ENCODE assay signal across 8 mouse cellular contexts in the genomic region with DNA sequence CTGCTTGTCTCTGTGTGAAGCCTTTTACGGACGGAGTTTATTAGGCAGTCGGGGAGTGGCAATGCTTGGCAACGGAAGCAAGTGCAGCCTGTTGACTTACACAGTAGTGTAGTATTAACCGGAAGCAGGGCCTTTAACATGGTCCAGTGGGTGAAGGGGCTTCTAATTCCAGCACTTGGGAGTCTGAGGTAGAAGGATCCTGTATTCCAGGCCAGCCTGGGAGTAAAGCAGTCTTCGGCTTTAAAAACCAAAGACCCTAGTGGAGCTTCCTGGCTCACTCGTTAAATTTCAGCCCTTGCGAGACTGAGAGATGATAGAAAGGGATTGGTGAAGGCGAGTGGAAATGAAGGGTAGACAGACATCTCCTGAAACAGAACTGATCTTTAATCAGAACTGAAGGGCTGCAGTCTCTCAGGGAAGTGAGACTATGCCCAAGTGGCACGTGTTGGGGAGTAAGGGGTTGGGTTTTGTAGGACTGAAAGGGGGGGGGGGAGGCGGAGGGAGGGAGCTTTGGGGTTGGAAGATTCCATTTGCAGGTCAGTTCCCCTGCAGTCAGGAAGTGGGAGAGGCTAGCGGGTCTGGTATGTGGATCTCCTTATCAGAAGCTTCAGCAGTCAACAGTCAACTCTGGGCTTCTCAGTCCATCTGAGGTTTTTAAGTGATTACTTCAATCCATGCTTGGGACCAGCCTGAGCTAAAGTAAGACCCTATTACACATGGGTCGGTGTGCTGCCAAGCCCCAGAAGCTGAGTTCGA. TPM values are rescaled to one million over a fixed set of nuclear protein-coding genes. Genes with fewer than 3 reads are reported as not detected.
DNase-seq lines count a peak whose midpoint lies in the region; ATAC-seq and TF ChIP-seq lines count a peak whose summit lies in the region.

No protein-coding gene starts in this region.

- no peak for TF ChIP-seq POLR2A in limb, embryonic 14.5 days (IDR thresholded peaks at IDR 0.05; ENCODE audit: borderline replicate concordance, extremely low read depth, insufficient read depth, insufficient read length)

- peak overlapping the region; percentile 77 for H3K4me2 ChIP-seq in forebrain, postnatal 0 days (ENCODE audit: low read depth)
- H3K4me2 ChIP-seq in intestine, embryonic 15.5 days (replicated peaks): peak overlapping the region; percentile 65
- peak overlapping the region; percentile 54 for H3K4me2 ChIP-seq in limb, embryonic 14.5 days (replicated peaks; ENCODE audit: low read depth, low read length, severe bottlenecking)
- peak overlapping the region; percentile 65 for H3K4me2 ChIP-seq in midbrain, embryonic 13.5 days (replicated peaks)
- H3K4me2 ChIP-seq in stomach, postnatal 0 days (replicated peaks; ENCODE audit: low read depth): peak overlapping the region; percentile 64

- no peak for TF ChIP-seq CTCF in forebrain, postnatal 0 days (IDR thresholded peaks at IDR 0.05; ENCODE audit: low read depth)
- no peak for TF ChIP-seq CTCF in stomach, postnatal 0 days (IDR thresholded peaks at IDR 0.05; ENCODE audit: low read depth)

- no peaks in the 10 kb centered on the region for H3K9me3 ChIP-seq in forebrain, postnatal 0 days (ENCODE audit: low read length)
- H3K9me3 ChIP-seq in intestine, embryonic 15.5 days: no peaks in the 10 kb centered on the region
- H3K9me3 ChIP-seq in limb, embryonic 14.5 days (ENCODE audit: control insufficient read depth, low read length): no peaks in the 10 kb centered on the region
- H3K9me3 ChIP-seq in midbrain, embryonic 13.5 days: no peaks in the 10 kb centered on the region
- no peaks in the 10 kb centered on the region for H3K9me3 ChIP-seq in stomach, postnatal 0 days (ENCODE audit: control insufficient read depth, low read length)

- peaks cover 6% of the 10 kb centered on the region; the same call in 1 of the 2 replicates for H3K4me1 ChIP-seq in forebrain, postnatal 0 days (ENCODE audit: insufficient read depth)
- H3K4me1 ChIP-seq in intestine, embryonic 15.5 days (replicated peaks): 0 out of 2 replicates have a peak, but pooled peaks cover 5% of the 10 kb centered on the region
- H3K4me1 ChIP-seq in limb, embryonic 14.5 days (ENCODE audit: control insufficient read depth, insufficient read depth, low read length): peaks cover 5% of the 10 kb centered on the region; the same call in 1 of the 2 replicates
- peaks cover 19% of the 10 kb centered on the region for H3K4me1 ChIP-seq in midbrain, embryonic 13.5 days (replicated peaks)
- no peaks in the 10 kb centered on the region for H3K4me1 ChIP-seq in stomach, postnatal 0 days (replicated peaks; ENCODE audit: control insufficient read depth, insufficient read depth)

- 25% methylated on average over 14 of the region's 14 CpGs for WGBS in forebrain, postnatal 0 days
- WGBS in intestine, embryonic 15.5 days: 20% methylated on average over 13 of the region's 14 CpGs
- 26% methylated on average over 13 of the region's 14 CpGs for WGBS in limb, embryonic 14.5 days
- 37% methylated on average over 14 of the region's 14 CpGs for WGBS in midbrain, embryonic 13.5 days
- WGBS in stomach, postnatal 0 days: 27% methylated on average over 13 of the region's 14 CpGs

- ATAC-seq in forebrain, postnatal 0 days: peak; percentile 47
- peak; percentile 57 for ATAC-seq in intestine, embryonic 15.5 days
- peak; percentile 7; the same call in 1 of the 2 replicates for ATAC-seq in limb, embryonic 14.5 days (ENCODE audit: low FRiP score, low read depth)
- no peak; the same call in 1 of the 2 replicates for ATAC-seq in midbrain, embryonic 13.5 days
- peak; percentile 45 for ATAC-seq in stomach, postnatal 0 days (ENCODE audit: low FRiP score, low TSS enrichment)

- DNase-seq in layer of hippocampus, adult 11-12 months (ENCODE audit: low spot score): peak; percentile 34
- no peak for DNase-seq in layer of hippocampus, postnatal 25 days (ENCODE audit: extremely low spot score in 1 of 2, low spot score in 1 of 2)
- peak; percentile 32 for DNase-seq in cerebellum, adult 8-10 months
- peak; percentile 56 for DNase-seq in forebrain, postnatal 0 days
- peak; percentile 36 for DNase-seq in limb, embryonic 14.5 days (ENCODE audit: low spot score)
- DNase-seq in stomach, postnatal 0 days (ENCODE audit: low spot score): peak; percentile 77

- H3K9ac ChIP-seq in forebrain, postnatal 0 days: peak overlapping the region; percentile 98
- peak overlapping the region; percentile 44; the same call in 1 of the 2 replicates for H3K9ac ChIP-seq in intestine, embryonic 15.5 days
- H3K9ac ChIP-seq in limb, embryonic 14.5 days (ENCODE audit: low read depth, low read length, severe bottlenecking): peak overlapping the region; percentile 95; the same call in 1 of the 2 replicates
- H3K9ac ChIP-seq in midbrain, embryonic 13.5 days (replicated peaks): peak overlapping the region; percentile 98; the same call in 1 of the 2 replicates
- H3K9ac ChIP-seq in stomach, postnatal 0 days (ENCODE audit: low read length): 0 out of 2 replicates have a peak overlapping the region, but pooled peaks have one; percentile 24

- peak overlapping the region; percentile 96 for H3K27ac ChIP-seq in forebrain, postnatal 0 days (ENCODE audit: low read depth, low read length)
- H3K27ac ChIP-seq in intestine, embryonic 15.5 days: peak overlapping the region; percentile 98
- peak overlapping the region; percentile 94 for H3K27ac ChIP-seq in limb, embryonic 14.5 days (replicated peaks; ENCODE audit: low read depth, low read length)
- H3K27ac ChIP-seq in midbrain, embryonic 13.5 days: peak overlapping the region; percentile 96
- peak overlapping the region; percentile 75 for H3K27ac ChIP-seq in stomach, postnatal 0 days (replicated peaks)

- peak overlapping the region; percentile 93 for H3K4me3 ChIP-seq in forebrain, postnatal 0 days (ENCODE audit: low read depth, low read length)
- peak overlapping the region; percentile 90 for H3K4me3 ChIP-seq in intestine, embryonic 15.5 days (replicated peaks)
- H3K4me3 ChIP-seq in limb, embryonic 14.5 days (replicated peaks; ENCODE audit: low read length): peak overlapping the region; percentile 84
- peak overlapping the region; percentile 91 for H3K4me3 ChIP-seq in midbrain, embryonic 13.5 days (replicated peaks)
- peak overlapping the region; percentile 90 for H3K4me3 ChIP-seq in stomach, postnatal 0 days (ENCODE audit: low read depth, low read length)

- TF ChIP-seq EP300 in stomach, postnatal 0 days (optimal IDR thresholded peaks at IDR 0.05): no peak

- H3K27me3 ChIP-seq in forebrain, postnatal 0 days (ENCODE audit: insufficient read depth, low read length): no peaks in the 10 kb centered on the region
- no peaks in the 10 kb centered on the region for H3K27me3 ChIP-seq in intestine, embryonic 15.5 days (replicated peaks)
- no peaks in the 10 kb centered on the region for H3K27me3 ChIP-seq in limb, embryonic 14.5 days (ENCODE audit: control insufficient read depth, insufficient read depth, low read length)
- no peaks in the 10 kb centered on the region for H3K27me3 ChIP-seq in midbrain, embryonic 13.5 days
- no peaks in the 10 kb centered on the region for H3K27me3 ChIP-seq in stomach, postnatal 0 days (ENCODE audit: control insufficient read depth, insufficient read depth, low read length)

- H3K36me3 ChIP-seq in forebrain, postnatal 0 days (ENCODE audit: insufficient read depth): no peaks in the 10 kb centered on the region
- no peaks in the 10 kb centered on the region for H3K36me3 ChIP-seq in intestine, embryonic 15.5 days
- no peaks in the 10 kb centered on the region for H3K36me3 ChIP-seq in limb, embryonic 14.5 days (ENCODE audit: control insufficient read depth, insufficient read depth, low read length)
- H3K36me3 ChIP-seq in midbrain, embryonic 13.5 days: no peaks in the 10 kb centered on the region
- no peaks in the 10 kb centered on the region for H3K36me3 ChIP-seq in stomach, postnatal 0 days (ENCODE audit: control insufficient read depth, insufficient read depth, low read length)

RNA-seq across cellular contexts. Expression of a gene that starts 1.0 kb away (rescaled TPM):
- total RNA-seq in layer of hippocampus, postnatal 25 days (2021): 10 to 100 TPM; 15.3 to 17.9 TPM
- total RNA-seq in forebrain, postnatal 0 days (2014; rRNA removed): 13.6 and 20.9 TPM in 2 replicates
- 14.0 and 14.6 TPM in 2 replicates for polyA plus RNA-seq in forebrain, postnatal 0 days (2015; fragmentation: Nextera tagmentation; extraction: Ambion mirVana)
- 62.2 and 72.5 TPM in 2 replicates for polyA plus RNA-seq in intestine, embryonic 15.5 days (2015; fragmentation: Nextera tagmentation; extraction: Ambion mirVana)
- 15.2 and 23.5 TPM in 2 replicates for polyA plus RNA-seq in limb, embryonic 14.5 days (2012; rRNA removed)
- 45.9 and 47.0 TPM in 2 replicates for polyA plus RNA-seq in limb, embryonic 14.5 days (2014; fragmentation: Nextera tagmentation; extraction: Ambion mirVana)
- 21.0 and 25.1 TPM in 2 replicates for polyA plus RNA-seq in midbrain, embryonic 13.5 days (2015; fragmentation: Nextera tagmentation; extraction: Ambion mirVana)
- polyA plus RNA-seq in stomach, postnatal 0 days (2015; fragmentation: Nextera tagmentation; extraction: Ambion mirVana): 79.1 and 79.7 TPM in 2 replicates

RNA-seq across cellular contexts. Expression of a gene that starts 51.6 kb away (rescaled TPM):
- 1 to 10 TPM in 1 of 2 experiments, under 1 TPM in 1; 0.96 to 1.6 TPM for total RNA-seq in layer of hippocampus, postnatal 25 days (2021)
- 1.5 and 1.8 TPM in 2 replicates for total RNA-seq in forebrain, postnatal 0 days (2014; rRNA removed)
- 0.52 and 0.57 TPM in 2 replicates for polyA plus RNA-seq in forebrain, postnatal 0 days (2015; fragmentation: Nextera tagmentation; extraction: Ambion mirVana)
- polyA plus RNA-seq in intestine, embryonic 15.5 days (2015; fragmentation: Nextera tagmentation; extraction: Ambion mirVana): 0.27 and 0.57 TPM in 2 replicates
- 26.1 and 26.3 TPM in 2 replicates for polyA plus RNA-seq in limb, embryonic 14.5 days (2012; rRNA removed)
- 14.9 and 19.1 TPM in 2 replicates for polyA plus RNA-seq in limb, embryonic 14.5 days (2014; fragmentation: Nextera tagmentation; extraction: Ambion mirVana)
- 0.21 TPM in 1 of 2 replicates, not detected in the other for polyA plus RNA-seq in midbrain, embryonic 13.5 days (2015; fragmentation: Nextera tagmentation; extraction: Ambion mirVana)
- polyA plus RNA-seq in stomach, postnatal 0 days (2015; fragmentation: Nextera tagmentation; extraction: Ambion mirVana): 0.30 and 0.56 TPM in 2 replicates

RNA-seq across cellular contexts. Expression of a gene that starts 52.1 kb away (rescaled TPM):
- not detected for total RNA-seq in layer of hippocampus, postnatal 25 days (2021)
- not detected in 2 replicates for total RNA-seq in forebrain, postnatal 0 days (2014; rRNA removed)
- polyA plus RNA-seq in forebrain, postnatal 0 days (2015; fragmentation: Nextera tagmentation; extraction: Ambion mirVana): not detected in 2 replicates
- 0.21 TPM in 1 of 2 replicates, not detected in the other for polyA plus RNA-seq in intestine, embryonic 15.5 days (2015; fragmentation: Nextera tagmentation; extraction: Ambion mirVana)
- polyA plus RNA-seq in limb, embryonic 14.5 days (2012; rRNA removed): not detected in 2 replicates
- polyA plus RNA-seq in limb, embryonic 14.5 days (2014; fragmentation: Nextera tagmentation; extraction: Ambion mirVana): not detected in 2 replicates
- polyA plus RNA-seq in midbrain, embryonic 13.5 days (2015; fragmentation: Nextera tagmentation; extraction: Ambion mirVana): not detected in 2 replicates
- polyA plus RNA-seq in stomach, postnatal 0 days (2015; fragmentation: Nextera tagmentation; extraction: Ambion mirVana): not detected in 2 replicates

Comparison
In these comparisons a context has a peak if more than half of its experiments do, and no peak if none do; other contexts are left out.
1. DNase-seq: peak in layer of hippocampus, adult 11-12 months (single experiment), cerebellum, adult 8-10 months (single experiment), forebrain, postnatal 0 days (single experiment), limb, embryonic 14.5 days (single experiment) and stomach, postnatal 0 days (single experiment); none in layer of hippocampus, postnatal 25 days (0 of 2).
2. H3K9ac ChIP-seq: peak in every context shown above with its lines; median percentile 98 in forebrain, postnatal 0 days; 98 in midbrain, embryonic 13.5 days; 95 in limb, embryonic 14.5 days; 44 in intestine, embryonic 15.5 days; 24 in stomach, postnatal 0 days.
3. RNA of a gene that starts 51.6 kb away (polyA plus RNA-seq): 14.9 to 26.3 TPM in limb, embryonic 14.5 days; 0.52 to 0.57 TPM in forebrain, postnatal 0 days, 0.27 to 0.57 TPM in intestine, embryonic 15.5 days, 0.30 to 0.56 TPM in stomach, postnatal 0 days and 0.21 TPM in midbrain, embryonic 13.5 days; every median in the first group is over 10 times any median in the second.
4. Peak in every context shown above with its lines, with median percentiles within 50 percentile points of each other: H3K27ac ChIP-seq, H3K4me2 ChIP-seq and H3K4me3 ChIP-seq.